Comparison of ENCODE assay signal across 8 mouse cellular contexts in genomic region chr7:27332353-27333199, GRCm38 (mm10). TPM values are rescaled to one million over a fixed set of nuclear protein-coding genes. Genes with fewer than 3 reads are reported as not detected.
DNase-seq lines count a peak whose midpoint lies in the region; ATAC-seq and TF ChIP-seq lines count a peak whose summit lies in the region.

No protein-coding gene starts in this region.

- WGBS in hindbrain, postnatal 0 days = under 1% methylated on average over 35 of the region's 39 CpGs
- WGBS in midbrain, embryonic 10.5 days = under 1% methylated on average over 38 of the region's 39 CpGs

- H3K9ac ChIP-seq in hindbrain, postnatal 0 days (replicated peaks; ENCODE audit: low read length) = peak overlapping the region; percentile 44; the same call in 1 of the 2 replicates

- peak; percentile 76 for TF ChIP-seq CTCF in hindbrain, postnatal 0 days (IDR thresholded peaks at IDR 0.05; ENCODE audit: low read depth)

- peak overlapping the region; percentile 87 for H3K4me2 ChIP-seq in hindbrain, postnatal 0 days (ENCODE audit: low read depth, low read length)

- 0 out of 2 replicates have a peak, but pooled peaks have one; percentile 9 for ATAC-seq in hindbrain, postnatal 0 days

- no peak overlapping the region for H3K27ac ChIP-seq in hindbrain, postnatal 0 days
- no peak overlapping the region for H3K27ac ChIP-seq in midbrain, embryonic 10.5 days (replicated peaks)

- H3K4me3 ChIP-seq in hindbrain, postnatal 0 days (ENCODE audit: low read length) = peak overlapping the region; percentile 45
- H3K4me3 ChIP-seq in midbrain, embryonic 10.5 days = peak overlapping the region; percentile 57

- intact Hi-C loops in left cerebral cortex, postnatal 36 days (cut with DNase I) = loop anchor here (1.0 to 10.0 kb wide), 2 partner anchors 35 to 152 kb away; partner anchors contain the start of gene Sertad1

- H3K4me1 ChIP-seq in hindbrain, postnatal 0 days (ENCODE audit: insufficient read depth, low read length) = peaks cover 28% of the 10 kb centered on the region
- peaks cover 80% of the 10 kb centered on the region for H3K4me1 ChIP-seq in midbrain, embryonic 10.5 days

- H3K9me3 ChIP-seq in hindbrain, postnatal 0 days (ENCODE audit: low read length) = no peaks in the 10 kb centered on the region
- H3K9me3 ChIP-seq in midbrain, embryonic 10.5 days (replicated peaks) = no peaks in the 10 kb centered on the region

- DNase-seq in T-cell, adult 2 months (ENCODE audit: low spot score) = peak; percentile 85
- peak; percentile 88 to 91 for DNase-seq in cerebellum, postnatal 10 days
- peak; percentile 89 to 90 for DNase-seq in gastrocnemius, adult 8-10 months (ENCODE audit: low spot score in 2 of 2)
- DNase-seq in hindbrain, postnatal 0 days (ENCODE audit: low spot score) = peak; percentile 80
- DNase-seq in left cerebral cortex, postnatal 36 days (ENCODE audit: low spot score in 2 of 2) = peak; percentile 68 to 83
- peak; percentile 80 for DNase-seq in midbrain, embryonic 10.5 days (ENCODE audit: low spot score)
- peak; percentile 84 for DNase-seq in right cerebral cortex, postnatal 4 days
- DNase-seq in yolk sac, embryonic 10.5 days (ENCODE audit: low spot score) = peak; percentile 65

- no peaks in the 10 kb centered on the region for H3K36me3 ChIP-seq in hindbrain, postnatal 0 days (ENCODE audit: insufficient read depth, low read length)
- no peaks in the 10 kb centered on the region for H3K36me3 ChIP-seq in midbrain, embryonic 10.5 days

- peaks cover 68% of the 10 kb centered on the region for H3K27me3 ChIP-seq in hindbrain, postnatal 0 days (ENCODE audit: insufficient read depth, low read length)
- H3K27me3 ChIP-seq in midbrain, embryonic 10.5 days (ENCODE audit: low read depth, poor library complexity, severe bottlenecking) = peaks cover 100% of the 10 kb centered on the region

RNA-seq across cellular contexts. Expression of gene Ltbp4, which starts 4.9 kb away (rescaled TPM):
- total RNA-seq in gastrocnemius, adult 8-10 months (2022) = 10 to 100 TPM; 33.6 to 50.3 (median 43.1) TPM
- 34.8 and 41.2 TPM in 2 replicates for total RNA-seq in hindbrain, postnatal 0 days (2014; rRNA removed)
- 10.5 and 10.6 TPM in 2 replicates for polyA plus RNA-seq in hindbrain, postnatal 0 days (2015; fragmentation: Nextera tagmentation; extraction: Ambion mirVana)
- total RNA-seq in left cerebral cortex, postnatal 36 days (2021) = 10 to 100 TPM; 36.3 to 50.7 TPM
- 7.0 and 9.0 TPM in 2 replicates for polyA plus RNA-seq in midbrain, embryonic 10.5 days (2016; fragmentation: Nextera tagmentation; extraction: Ambion mirVana)

RNA-seq across cellular contexts. Expression of gene Shkbp1, which starts 23.2 kb away (rescaled TPM):
- total RNA-seq in gastrocnemius, adult 8-10 months (2022) = 1 to 10 TPM; 1.8 to 3.9 (median 2.7) TPM
- 27.0 and 31.2 TPM in 2 replicates for total RNA-seq in hindbrain, postnatal 0 days (2014; rRNA removed)
- polyA plus RNA-seq in hindbrain, postnatal 0 days (2015; fragmentation: Nextera tagmentation; extraction: Ambion mirVana) = 20.0 and 20.2 TPM in 2 replicates
- 10 to 100 TPM; 12.4 to 35.7 TPM for total RNA-seq in left cerebral cortex, postnatal 36 days (2021)
- polyA plus RNA-seq in midbrain, embryonic 10.5 days (2016; fragmentation: Nextera tagmentation; extraction: Ambion mirVana) = 71.7 and 77.2 TPM in 2 replicates

RNA-seq across cellular contexts. Expression of gene Gm20479, which starts 24.6 kb away (rescaled TPM):
- total RNA-seq in gastrocnemius, adult 8-10 months (2022) = under 1 TPM in 1 of 4 experiments, not detected in 3; 0.53 TPM
- total RNA-seq in hindbrain, postnatal 0 days (2014; rRNA removed) = not detected in 2 replicates
- not detected in 2 replicates for polyA plus RNA-seq in hindbrain, postnatal 0 days (2015; fragmentation: Nextera tagmentation; extraction: Ambion mirVana)
- total RNA-seq in left cerebral cortex, postnatal 36 days (2021) = not detected
- 0.48 and 0.82 TPM in 2 replicates for polyA plus RNA-seq in midbrain, embryonic 10.5 days (2016; fragmentation: Nextera tagmentation; extraction: Ambion mirVana)
